Mouse (Mus musculus): Measurements from ENCODE around the gene Mrpl51. TPM values are rescaled to one million over a fixed set of nuclear protein-coding genes. Genes with fewer than 3 reads are reported as not detected.

Gene Mrpl51
- total RNA-seq, 2 experiments from 2014 or later = 212 to 225 TPM

DNA sequence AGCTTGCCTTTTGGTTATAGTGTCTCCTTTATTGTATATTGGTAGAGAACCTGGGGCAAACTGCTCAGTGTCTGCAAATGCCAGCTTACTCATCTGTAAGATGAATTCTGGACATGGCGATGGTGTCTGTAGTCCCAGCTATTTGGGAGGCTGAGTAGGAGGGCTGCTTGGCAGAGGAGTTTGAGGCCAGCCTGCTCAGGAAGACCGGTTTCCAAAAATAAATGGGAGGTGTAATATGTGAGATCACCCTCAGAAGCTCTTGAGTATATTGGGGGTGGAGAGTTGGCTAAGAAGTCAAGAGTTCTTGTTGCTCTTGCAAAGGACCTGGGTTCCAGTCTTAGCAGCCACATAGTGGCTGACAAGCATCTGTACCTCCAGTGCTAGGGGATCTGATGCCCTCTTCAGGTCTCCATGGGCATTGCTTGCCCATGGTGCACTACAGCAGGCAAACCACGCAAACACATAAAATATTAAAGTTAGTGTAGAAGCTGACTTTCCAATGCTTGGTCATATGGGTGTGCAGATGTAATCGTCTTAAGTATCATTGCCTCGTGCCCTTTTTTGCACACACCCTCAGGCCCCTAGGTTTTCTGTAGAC is 34.0 kb downstream of the Mrpl51 start:
- intact Hi-C loops (cut with DNase I) = no loop called here
- DNase-seq = no peak

DNA sequence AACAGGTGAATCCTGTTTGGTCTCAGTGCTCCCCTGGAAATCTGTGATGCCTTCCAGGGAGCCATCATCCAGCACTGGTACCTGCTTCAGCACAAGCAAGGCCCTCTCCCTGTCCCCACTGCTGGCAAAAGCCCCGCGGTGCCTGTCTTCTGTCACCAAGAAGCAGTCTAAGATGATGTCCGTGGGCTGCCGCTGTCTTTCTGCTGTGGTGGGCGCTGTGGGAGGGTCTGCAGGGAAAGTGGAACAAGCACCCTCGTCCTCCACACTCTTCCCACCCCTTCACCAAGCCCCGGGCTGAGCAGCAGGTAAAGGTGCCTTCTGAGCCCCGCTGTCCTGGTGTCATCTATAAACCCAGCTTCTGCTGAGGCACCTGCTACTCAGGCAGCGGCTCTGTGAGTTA is 39.0 kb downstream of the Mrpl51 start:
- intact Hi-C loops (cut with DNase I) = no loop called here
- no peak for DNase-seq

DNA sequence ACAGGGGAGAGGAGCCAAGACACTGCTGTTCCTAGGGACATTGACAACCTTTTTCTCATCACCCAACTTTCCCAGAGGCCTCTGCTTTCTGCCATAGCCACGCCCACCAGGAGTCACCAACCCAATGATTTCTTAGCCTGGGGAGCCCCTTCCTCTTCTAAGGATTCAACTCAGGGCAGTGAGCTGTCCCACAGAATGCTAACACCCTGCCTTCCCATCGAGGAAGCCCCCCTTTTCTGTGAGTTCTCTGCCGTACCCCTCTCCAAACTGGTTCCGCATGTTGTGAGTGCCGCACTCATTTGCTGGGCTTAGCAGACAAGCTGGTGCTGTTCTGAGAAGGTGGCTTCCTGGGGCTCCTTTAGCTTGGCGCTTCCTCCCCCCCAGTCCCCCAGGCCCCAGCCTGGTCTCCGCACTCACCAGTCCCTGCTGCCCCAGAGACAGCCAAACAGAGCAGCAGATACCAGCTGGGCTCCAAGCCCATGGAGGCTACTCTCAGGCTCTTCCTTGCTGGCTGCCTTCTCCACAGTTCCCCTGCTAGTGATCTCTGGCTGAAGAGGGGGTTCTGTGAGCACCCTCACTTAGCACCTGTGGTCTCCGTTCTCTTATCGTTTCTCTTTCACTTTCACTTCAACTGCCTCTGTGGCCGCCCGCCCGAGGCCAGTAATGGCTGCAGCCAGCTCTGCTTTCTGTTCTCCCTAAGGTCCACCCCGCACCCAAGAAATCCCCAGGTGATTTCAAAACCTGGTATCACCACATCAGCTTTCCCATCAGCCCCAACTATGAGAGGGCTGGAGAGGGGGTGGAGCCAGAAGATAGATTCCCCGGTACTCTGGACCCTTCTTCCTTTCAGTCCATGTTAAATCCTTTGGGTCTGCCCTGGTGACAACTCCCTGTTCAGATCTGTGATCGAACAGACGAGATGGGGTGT is 39.8 kb downstream of the Mrpl51 start, which contains the start of gene Tapbpl:
TSS of gene Tapbpl (minus strand) at position 744 of the 928 bp plus-strand sequence.
- intact Hi-C loops (cut with DNase I) = no loop called here
- DNase-seq = peak; percentile 48 to 54

DNA sequence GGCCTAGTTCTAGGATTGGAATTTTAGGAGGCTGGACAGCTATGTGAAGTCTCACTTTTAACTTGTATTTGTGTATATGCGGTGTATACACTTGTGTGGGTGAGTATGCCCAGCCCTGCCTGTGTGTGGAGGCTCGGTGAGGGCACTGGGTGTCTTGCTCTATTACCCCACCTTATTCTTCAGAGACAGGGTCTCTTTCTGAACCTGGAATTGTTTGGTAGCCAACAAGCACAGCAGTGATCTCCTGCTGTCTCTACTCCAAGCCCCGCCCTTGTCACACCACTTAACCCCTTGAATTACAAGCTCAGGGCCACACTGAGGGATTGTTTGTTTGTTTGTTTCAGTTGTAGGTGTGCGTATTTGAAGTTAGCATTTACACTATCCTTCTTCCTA is 40.4 kb downstream of the Mrpl51 start:
- intact Hi-C loops (cut with DNase I) = no loop called here
- DNase-seq = no peak

DNA sequence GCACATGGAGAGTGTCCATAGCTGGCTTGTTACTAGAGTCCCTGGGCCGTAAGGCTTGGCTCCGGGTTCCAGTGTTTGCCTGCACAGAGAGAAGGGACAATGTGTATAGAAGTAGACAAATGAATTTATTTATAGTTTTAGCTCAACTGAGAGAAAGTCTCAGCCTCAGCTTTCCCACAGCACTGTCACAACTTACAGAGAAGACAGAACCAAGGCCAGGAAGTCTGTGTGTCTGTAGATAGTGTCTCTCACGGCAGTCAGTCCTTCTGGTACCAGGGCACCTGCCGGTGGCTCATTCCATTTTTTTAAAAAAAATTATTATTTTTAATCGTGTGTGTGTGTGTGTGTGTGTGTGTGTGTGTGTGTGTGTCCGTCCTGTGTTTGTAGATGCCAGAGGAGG is 40.9 kb downstream of the Mrpl51 start:
- DNase-seq = no peak
- intact Hi-C loops (cut with DNase I) = no loop called here

DNA sequence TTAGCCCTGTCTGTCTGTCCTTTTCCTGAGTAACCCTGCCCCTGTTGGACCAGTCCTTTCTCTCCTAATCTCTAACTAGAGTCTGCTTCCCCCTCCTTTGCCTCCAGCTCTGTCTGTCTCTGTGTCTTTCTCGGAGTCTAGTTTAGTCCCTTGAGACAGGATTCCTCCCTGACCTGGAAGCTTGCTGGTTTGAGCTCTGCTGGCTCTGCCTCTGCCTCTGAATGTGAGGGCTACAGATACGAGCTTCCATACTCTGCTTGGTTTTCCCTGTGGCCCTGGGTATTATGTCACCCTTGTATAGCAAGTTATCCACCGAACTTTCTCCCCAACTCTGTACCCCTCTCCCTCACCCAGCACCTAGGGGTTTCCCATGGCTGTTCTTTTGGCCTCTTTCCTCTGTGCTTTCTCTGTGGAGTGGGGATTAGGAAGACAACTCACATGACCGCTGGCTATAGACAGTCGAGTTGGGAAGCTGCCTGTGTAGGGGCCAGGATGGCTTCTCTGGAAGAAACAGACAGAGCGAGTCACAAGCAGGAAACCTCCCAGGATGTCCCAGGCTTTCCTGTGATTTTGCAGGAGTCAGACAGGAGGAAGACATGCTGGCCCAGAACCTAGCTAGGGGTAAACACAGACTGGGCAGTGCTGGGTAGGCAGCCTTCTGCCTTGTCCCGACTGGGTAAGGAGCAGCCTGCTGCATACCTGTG is 42.4 kb downstream of the Mrpl51 start:
- intact Hi-C loops (cut with DNase I) = no loop called here
- DNase-seq = no peak

DNA sequence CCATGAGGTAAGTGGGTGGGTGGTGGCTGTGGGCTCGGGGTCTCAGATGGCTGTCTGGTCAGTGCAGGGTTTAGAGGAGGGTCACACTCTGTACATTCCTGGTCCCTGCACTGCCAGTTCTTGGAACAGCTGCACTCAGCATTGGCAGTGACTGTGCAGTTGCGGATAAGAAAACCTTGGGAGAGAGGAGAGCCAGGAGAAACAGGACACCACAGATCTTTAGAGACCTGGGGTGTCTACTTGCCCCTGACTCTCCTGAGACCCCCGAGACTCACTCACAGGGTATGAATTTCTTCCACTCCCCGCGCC is 42.9 kb downstream of the Mrpl51 start:
- DNase-seq = no peak
- intact Hi-C loops (cut with DNase I) = no loop called here

DNA sequence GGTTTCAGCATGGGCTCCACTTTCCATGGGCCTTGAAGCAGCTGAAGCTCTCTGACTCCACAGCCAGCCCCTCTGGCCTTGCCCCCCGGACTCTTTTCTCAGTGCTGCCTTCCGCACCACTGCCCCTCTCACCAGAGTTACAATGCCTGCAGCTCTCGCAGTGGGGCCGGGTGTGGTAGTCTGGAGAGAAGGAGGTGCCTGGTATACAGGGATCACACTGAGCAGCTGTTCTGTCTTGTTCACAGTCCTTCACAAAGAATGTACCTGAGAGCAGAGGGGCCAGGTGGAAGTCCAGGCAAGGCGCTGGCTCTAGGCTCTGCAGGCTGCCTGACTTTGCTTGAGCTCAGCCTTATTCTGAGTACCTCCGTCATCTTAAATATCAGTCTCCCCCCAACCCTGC is 44.7 kb downstream of the Mrpl51 start:
- intact Hi-C loops (cut with DNase I) = no loop called here
- DNase-seq = no peak

DNA sequence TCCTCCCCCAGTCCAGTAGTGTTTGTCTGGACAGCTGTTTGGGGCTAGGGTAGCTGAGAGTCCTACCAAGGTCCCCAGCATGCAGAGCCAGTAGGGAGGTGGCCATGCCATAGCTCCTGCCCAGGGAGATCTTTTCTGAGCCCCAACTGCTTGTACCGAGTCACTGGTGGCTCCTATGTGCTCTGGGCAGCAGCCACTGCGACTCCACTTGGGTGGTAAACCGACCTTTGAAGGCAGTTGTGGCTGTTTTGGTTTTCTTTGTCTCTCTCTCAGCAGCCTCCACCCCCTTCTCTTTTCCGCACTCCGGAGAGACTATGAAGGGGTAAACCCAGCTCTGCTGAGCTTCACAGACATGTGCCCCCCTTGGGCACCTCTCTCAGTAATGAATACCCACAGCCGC is 45.2 kb downstream of the Mrpl51 start, which contains the start of gene Cd27:
TSS of gene Cd27 (minus strand) at position 229 of the 400 bp plus-strand sequence.
- intact Hi-C loops (cut with DNase I) = no loop called here
- no peak for DNase-seq

DNA sequence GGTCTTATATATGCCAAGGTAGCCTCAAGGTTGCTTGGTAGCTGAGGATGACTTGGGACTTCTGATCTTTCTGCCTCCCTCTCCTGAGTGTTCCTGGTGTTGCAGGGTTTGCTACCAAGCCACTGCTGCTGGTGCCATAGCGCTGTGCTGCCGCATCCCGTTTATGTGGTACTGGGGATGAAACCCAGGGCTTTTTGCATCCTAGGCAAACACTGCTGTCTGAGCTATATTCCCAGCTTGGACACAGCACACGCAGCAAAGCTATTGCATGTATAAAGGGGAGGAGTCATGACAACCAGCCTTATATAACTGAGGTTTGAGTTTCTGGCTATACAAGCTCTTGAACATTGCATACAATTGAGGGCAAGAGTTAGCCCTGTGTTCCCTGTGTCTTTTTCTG is 45.8 kb downstream of the Mrpl51 start:
- intact Hi-C loops (cut with DNase I) = no loop called here
- no peak for DNase-seq

DNA sequence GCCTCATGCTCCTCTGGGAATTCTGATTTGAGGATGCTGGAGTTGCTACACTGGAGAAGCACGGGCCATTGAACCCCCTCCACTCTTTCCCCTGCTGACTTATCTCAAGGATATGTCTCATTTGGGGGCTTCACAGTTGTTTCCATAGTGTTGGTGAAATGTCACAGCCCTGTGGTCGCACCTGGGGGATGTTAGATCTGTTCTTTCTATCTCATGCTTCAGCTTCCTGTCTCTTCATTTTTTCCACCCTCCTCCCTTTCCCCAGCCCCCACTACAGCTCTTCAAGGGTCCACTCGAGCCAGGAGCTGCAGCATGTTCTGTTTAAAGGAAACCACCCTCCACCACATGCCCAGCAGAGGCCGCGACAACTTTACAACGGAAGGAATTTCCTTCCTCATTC is 46.8 kb downstream of the Mrpl51 start:
- no peak for DNase-seq
- intact Hi-C loops (cut with DNase I) = no loop called here

DNA sequence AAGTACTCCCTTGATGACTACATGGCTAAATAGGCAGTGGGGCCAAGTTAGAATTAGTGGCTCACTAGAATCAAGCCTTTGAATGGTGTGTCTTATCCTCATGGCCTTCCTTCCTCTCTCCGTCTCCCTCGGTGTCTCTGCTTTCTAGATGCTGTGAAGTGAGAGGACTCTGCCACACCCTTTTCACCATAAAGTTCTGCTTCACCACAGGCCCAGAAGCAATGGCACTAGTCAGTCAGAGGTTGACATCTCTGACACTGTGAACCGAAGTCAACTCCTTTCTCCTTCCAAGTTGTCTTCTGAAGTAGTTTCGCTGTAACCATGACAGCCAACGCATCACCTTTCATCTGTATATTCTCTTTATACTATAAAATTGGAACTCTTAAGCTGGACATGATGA is 47.9 kb downstream of the Mrpl51 start:
- intact Hi-C loops (cut with DNase I) = no loop called here
- DNase-seq = no peak

DNA sequence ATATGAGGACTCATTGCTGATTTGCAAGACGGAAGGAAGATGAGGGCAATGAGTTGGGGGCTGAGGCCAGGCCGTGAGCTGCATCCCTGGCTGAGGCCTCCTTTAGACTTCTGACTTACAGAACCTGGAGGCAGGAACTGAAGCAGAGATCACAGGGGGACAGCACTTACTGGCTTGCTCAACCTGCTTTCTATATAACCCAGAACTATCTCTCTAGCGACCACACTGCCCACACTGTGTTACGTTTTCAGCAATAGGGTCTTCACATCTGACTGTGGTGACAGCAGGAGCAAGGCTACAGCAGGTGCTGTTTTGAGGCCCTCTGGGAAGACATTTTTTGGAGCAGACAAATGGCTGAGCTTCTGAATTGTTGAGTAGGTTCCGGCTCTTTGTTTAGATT is 49.0 kb downstream of the Mrpl51 start:
- intact Hi-C loops (cut with DNase I) = no loop called here
- DNase-seq = no peak

DNA sequence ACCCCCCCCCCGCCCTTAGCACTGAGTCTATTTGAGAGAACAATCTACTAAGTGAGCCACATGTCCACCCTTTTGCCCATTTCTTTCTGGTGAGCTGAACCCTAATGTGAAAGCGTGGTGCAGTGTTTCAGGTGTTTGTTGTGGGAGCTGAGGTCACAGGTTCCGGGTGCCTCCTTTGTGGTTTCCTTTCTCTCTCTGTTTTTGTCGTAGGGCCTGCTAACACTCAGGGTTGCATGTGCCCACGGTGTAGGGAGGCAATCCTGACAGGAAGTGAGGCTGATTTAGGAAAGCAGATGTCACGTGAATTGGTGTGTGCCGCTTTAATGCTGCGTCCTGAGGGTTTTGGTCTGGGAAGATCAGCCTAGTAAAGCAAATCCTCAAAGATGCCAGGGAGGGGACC is 50.0 kb downstream of the Mrpl51 start:
- intact Hi-C loops (cut with DNase I) = no loop called here

DNA sequence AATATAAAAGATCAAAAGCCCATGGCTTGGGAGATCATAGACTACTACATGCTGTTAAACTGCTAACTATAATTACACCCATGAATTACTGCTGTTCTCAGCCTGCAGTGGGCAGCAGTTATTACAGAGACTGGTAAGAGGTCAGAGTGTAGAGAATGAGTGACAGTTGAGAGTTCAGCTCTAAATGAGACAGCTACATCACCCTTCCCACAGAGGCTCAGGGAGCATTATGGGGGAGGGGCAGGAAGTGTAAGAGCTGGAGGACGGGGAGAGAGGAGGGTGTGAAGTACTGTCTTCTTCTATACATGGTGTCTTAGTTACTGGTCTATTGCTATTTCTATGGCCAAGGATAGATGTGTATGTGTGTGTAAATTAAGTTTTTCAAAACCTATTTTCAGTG is 53.0 kb downstream of the Mrpl51 start:
- no peak for DNase-seq
- intact Hi-C loops (cut with DNase I) = no loop called here

More for the DNA sequence above, 50.0 kb downstream of the Mrpl51 start:
- no peak for DNase-seq

Small RNA genes lying within 50 kb of the gene (microRNA-seq; reads per million reads assigned to microRNA genes)
- 0 to 0.74 reads per million in 2 experiments for gene Mir3098
- 0 reads per million in 2 experiments for gene Mir8113

Other genes starting within 250 kb of the Mrpl51 start
- 100 to 1,000 TPM in 1 of 2 experiments, 10 to 100 TPM in 1; 98.3 to 107 TPM for gene Cops7a, start 226.3 kb upstream of the Mrpl51 start, total RNA-seq (2021)
- gene Pianp, start 195.1 kb upstream of the Mrpl51 start, total RNA-seq (2021) = 1 to 10 TPM in 1 of 2 experiments, under 1 TPM in 1; 0.10 to 1.3 TPM
- 10 to 100 TPM; 20.3 to 22.8 TPM for gene Zfp384, start 182.7 kb upstream of the Mrpl51 start, total RNA-seq (2021)
- 10 to 100 TPM; 26.4 to 31.1 TPM for gene Ing4, start 152.0 kb upstream of the Mrpl51 start, total RNA-seq (2021)
- gene Acrbp, start 142.1 kb upstream of the Mrpl51 start, total RNA-seq (2021) = 1 to 10 TPM; 2.5 to 2.7 TPM
- not detected for gene Lpar5, start 123.9 kb upstream of the Mrpl51 start, total RNA-seq (2021)
- gene Chd4, start 95.8 kb upstream of the Mrpl51 start, total RNA-seq (2021) = 10 to 100 TPM; 67.6 to 72.2 TPM
- 10 to 100 TPM; 14.6 to 19.0 TPM for gene Nop2, start 59.9 kb upstream of the Mrpl51 start, total RNA-seq (2021)
- 10 to 100 TPM; 11.6 to 12.3 TPM for gene Iffo1, start 46.6 kb upstream of the Mrpl51 start, total RNA-seq (2021)
- over 10,000 TPM; 11,568 to 13,182 TPM for gene Gapdh, start 25.3 kb upstream of the Mrpl51 start, total RNA-seq (2021)
- gene Ncapd2, start 100 bp upstream of the Mrpl51 start, total RNA-seq (2021) = 10 to 100 TPM in 1 of 2 experiments, 1 to 10 TPM in 1; 8.0 to 13.7 TPM
- gene Vamp1, start 23.8 kb downstream of the Mrpl51 start, total RNA-seq (2021) = 10 to 100 TPM; 16.6 to 17.4 TPM
- 1 to 10 TPM; 2.1 to 2.3 TPM for gene Tapbpl, start 40.1 kb downstream of the Mrpl51 start, total RNA-seq (2021)
- gene Cd27, start 45.2 kb downstream of the Mrpl51 start, total RNA-seq (2021) = 1 to 10 TPM in 1 of 2 experiments, under 1 TPM in 1; 0.57 to 1.5 TPM
- not detected for gene Tuba3a, start 94.2 kb downstream of the Mrpl51 start, total RNA-seq (2021)
- 10 to 100 TPM; 20.3 to 21.7 TPM for gene Ltbr, start 122.1 kb downstream of the Mrpl51 start, total RNA-seq (2021)
- under 1 TPM; 0.15 to 0.36 TPM for gene Scnn1a, start 128.9 kb downstream of the Mrpl51 start, total RNA-seq (2021)
- gene Tnfrsf1a, start 157.6 kb downstream of the Mrpl51 start, total RNA-seq (2021) = 10 to 100 TPM; 21.9 to 28.7 TPM
- gene Plekhg6, start 189.0 kb downstream of the Mrpl51 start, total RNA-seq (2021) = not detected